Mouse (Mus musculus): ENCODE measurements around the gene Pithd1. TPM values are rescaled to one million over a fixed set of nuclear protein-coding genes. Genes with fewer than 3 reads are reported as not detected.
"Not testable (repeated sequence)": the region's sequence is repeated elsewhere in the genome, so short reads cannot be mapped to it uniquely, and the experiment has no call there.

The Pithd1 gene
- polyA plus RNA-seq, 1 experiment from 2014 or later: 45.9 TPM

- Histone ChIP-seq H3K4me2 (replicated peaks; ENCODE audit: low read depth, low read length) (no peak overlapping the region), H3K9ac (replicated peaks; ENCODE audit: low read depth, low read length) (no peak overlapping the region), H3K4me3 (ENCODE audit: low read depth, low read length) (no peak overlapping the region), H3K36me3 (ENCODE audit: control insufficient read depth, insufficient read depth, low read length) (peaks cover 29% of the 10 kb centered on the region), H3K4me1 (ENCODE audit: control insufficient read depth, insufficient read depth, low read length) (peaks cover 9% of the 10 kb centered on the region), H3K27me3 (ENCODE audit: control insufficient read depth, insufficient read depth, low read length) (no peaks in the 10 kb centered on the region), H3K27ac (ENCODE audit: low read length) (no peak overlapping the region), H3K9me3 (ENCODE audit: control insufficient read depth, low read depth, low read length) (no peaks in the 10 kb centered on the region)
- 87% methylated on average over 7 of the region's 7 CpGs for WGBS
- ATAC-seq (ENCODE audit: insufficient number of reproducible peaks, insufficient read depth, low FRiP score, low read depth): no peak
Observed at GRCm38 (mm10) chr4:135981524-135982063, 5.5 kb downstream of the Pithd1 start.

- H3K9me3 ChIP-seq (ENCODE audit: control insufficient read depth, low read depth, low read length); H3K27ac ChIP-seq (ENCODE audit: low read length); H3K27me3 ChIP-seq (ENCODE audit: control insufficient read depth, insufficient read depth, low read length); ATAC-seq (ENCODE audit: insufficient number of reproducible peaks, insufficient read depth, low FRiP score, low read depth); H3K4me1 ChIP-seq (ENCODE audit: control insufficient read depth, insufficient read depth, low read length); H3K4me2 ChIP-seq (replicated peaks; ENCODE audit: low read depth, low read length); H3K4me3 ChIP-seq (ENCODE audit: low read depth, low read length); H3K9ac ChIP-seq (replicated peaks; ENCODE audit: low read depth, low read length): not testable (repeated sequence)
- H3K36me3 ChIP-seq (ENCODE audit: control insufficient read depth, insufficient read depth, low read length): peaks cover 39% of the 10 kb centered on the region
- 95% methylated on average over 5 of the region's 5 CpGs for WGBS
Observed at GRCm38 (mm10) chr4:135980223-135980622, 6.8 kb downstream of the Pithd1 start.

DNA sequence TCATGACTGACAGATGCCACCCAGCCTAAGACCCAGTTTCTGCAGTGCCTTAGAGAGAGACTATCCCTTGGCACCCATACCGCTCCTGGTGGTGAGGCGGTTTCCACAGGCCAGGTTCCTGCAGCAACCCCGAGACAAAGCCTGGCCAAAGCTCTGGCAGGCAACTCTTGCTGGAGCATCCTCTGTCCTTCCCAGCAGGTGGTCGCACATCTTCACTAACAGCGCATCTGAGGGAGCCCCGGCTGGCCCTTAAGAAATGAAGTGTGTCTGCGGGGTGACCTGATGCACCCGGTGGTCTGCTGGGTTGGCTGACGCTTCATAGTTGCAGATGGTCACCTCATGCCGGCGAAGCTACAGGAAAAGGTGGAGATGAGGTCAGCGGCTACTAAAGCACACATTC, 10.9 kb downstream of the Pithd1 start:
- Histone ChIP-seq H3K9ac (replicated peaks; ENCODE audit: low read depth, low read length) (no peak overlapping the region), H3K27ac (ENCODE audit: low read length) (no peak overlapping the region), H3K4me2 (replicated peaks; ENCODE audit: low read depth, low read length) (no peak overlapping the region), H3K9me3 (ENCODE audit: control insufficient read depth, low read depth, low read length) (no peaks in the 10 kb centered on the region), H3K4me3 (ENCODE audit: low read depth, low read length) (no peak overlapping the region), H3K4me1 (ENCODE audit: control insufficient read depth, insufficient read depth, low read length) (peaks cover 8% of the 10 kb centered on the region; the same call in 1 of the 2 replicates), H3K36me3 (ENCODE audit: control insufficient read depth, insufficient read depth, low read length) (peaks cover 24% of the 10 kb centered on the region), H3K27me3 (ENCODE audit: control insufficient read depth, insufficient read depth, low read length) (no peaks in the 10 kb centered on the region)
- ATAC-seq (ENCODE audit: insufficient number of reproducible peaks, insufficient read depth, low FRiP score, low read depth): no peak
- 94% methylated on average over 12 of the region's 12 CpGs for WGBS

DNA sequence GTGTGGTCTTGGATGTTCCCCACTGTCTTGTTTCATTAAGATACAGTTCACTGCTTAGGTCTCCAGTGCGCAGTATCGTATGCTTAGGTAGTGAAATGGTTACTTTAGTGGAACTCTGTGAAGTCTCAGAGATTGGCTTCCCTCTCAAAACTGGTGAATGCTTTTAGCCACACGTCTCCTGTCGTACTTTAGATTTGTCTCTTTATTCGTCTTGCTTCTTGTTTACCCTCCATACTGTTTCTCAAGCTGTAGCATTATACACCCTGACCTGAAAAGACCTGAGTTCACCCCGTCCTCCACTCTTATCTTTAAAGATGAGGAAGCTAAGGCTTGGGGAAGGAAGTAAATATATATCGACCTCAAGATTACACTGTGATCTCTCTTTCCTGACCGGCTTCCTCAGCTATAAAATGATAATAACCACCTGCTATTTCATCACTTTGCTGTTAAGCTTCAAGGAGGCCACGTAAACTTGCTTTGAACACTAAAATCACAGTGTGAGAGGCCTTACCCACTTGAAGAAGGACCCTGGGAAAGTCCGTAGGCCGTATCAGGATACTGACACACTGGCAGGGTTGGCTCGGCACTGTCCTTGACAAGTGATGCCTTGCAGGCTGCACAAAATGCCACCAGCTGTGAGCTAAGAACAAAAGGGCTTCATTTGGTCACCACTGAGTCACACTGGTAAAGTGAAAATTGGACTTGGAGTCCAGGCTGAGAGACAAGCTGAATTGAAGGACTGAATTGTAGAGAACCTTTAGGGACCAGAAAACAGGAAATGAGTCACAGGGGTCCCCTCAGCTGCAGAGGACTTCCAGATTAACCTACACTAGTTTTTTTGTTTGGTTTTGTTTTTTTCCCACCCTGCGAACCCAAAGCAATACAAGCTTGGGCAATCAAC, 13.9 kb downstream of the Pithd1 start:
- Histone ChIP-seq H3K4me2 (replicated peaks; ENCODE audit: low read depth, low read length) (peak overlapping the region; percentile 92), H3K36me3 (ENCODE audit: control insufficient read depth, insufficient read depth, low read length) (peaks cover 42% of the 10 kb centered on the region)

GRCm38 (mm10) chr4:135972556-135972906, 14.5 kb downstream of the Pithd1 start, which contains the start of gene Lypla2:
Lypla2 (minus strand) TSS chr4:135972626.
- Histone ChIP-seq H3K27ac (ENCODE audit: low read length) (no peak within 1 kb of the TSS; the same call in 1 of the 2 replicates), H3K9me3 (ENCODE audit: control insufficient read depth, low read depth, low read length) (no peaks in the 10 kb centered on the region), H3K4me2 (replicated peaks; ENCODE audit: low read depth, low read length) (peak within 1 kb of the TSS; percentile 92), H3K9ac (replicated peaks; ENCODE audit: low read depth, low read length) (peak within 1 kb of the TSS; percentile 65), H3K36me3 (ENCODE audit: control insufficient read depth, insufficient read depth, low read length) (peaks cover 48% of the 10 kb centered on the region), H3K4me3 (ENCODE audit: low read depth, low read length) (peak within 1 kb of the TSS; percentile 64), H3K27me3 (ENCODE audit: control insufficient read depth, insufficient read depth, low read length) (no peaks in the 10 kb centered on the region), H3K4me1 (ENCODE audit: control insufficient read depth, insufficient read depth, low read length) (peaks cover 12% of the 10 kb centered on the region; the same call in 1 of the 2 replicates)
- ATAC-seq (ENCODE audit: insufficient number of reproducible peaks, insufficient read depth, low FRiP score, low read depth): peak; percentile 89
- 1% methylated on average over 19 of the region's 19 CpGs for WGBS

More for the DNA sequence above, 13.9 kb downstream of the Pithd1 start:
- Histone ChIP-seq H3K9ac (replicated peaks; ENCODE audit: low read depth, low read length) (no peak overlapping the region), H3K4me1 (ENCODE audit: control insufficient read depth, insufficient read depth, low read length) (peaks cover 12% of the 10 kb centered on the region; the same call in 1 of the 2 replicates), H3K4me3 (ENCODE audit: low read depth, low read length) (peak overlapping the region; percentile 64), H3K9me3 (ENCODE audit: control insufficient read depth, low read depth, low read length) (no peaks in the 10 kb centered on the region), H3K27me3 (ENCODE audit: control insufficient read depth, insufficient read depth, low read length) (no peaks in the 10 kb centered on the region), H3K27ac (ENCODE audit: low read length) (no peak overlapping the region)
- 62% methylated on average over 13 of the region's 13 CpGs for WGBS
- ATAC-seq (ENCODE audit: insufficient number of reproducible peaks, insufficient read depth, low FRiP score, low read depth): no peak

- H3K4me1 ChIP-seq (ENCODE audit: control insufficient read depth, insufficient read depth, low read length): peaks cover 12% of the 10 kb centered on the region; the same call in 1 of the 2 replicates
- H3K9me3 ChIP-seq (ENCODE audit: control insufficient read depth, low read depth, low read length): no peaks in the 10 kb centered on the region
- H3K36me3 ChIP-seq (ENCODE audit: control insufficient read depth, insufficient read depth, low read length): peaks cover 50% of the 10 kb centered on the region
- peak overlapping the region; percentile 64 for H3K4me3 ChIP-seq (ENCODE audit: low read depth, low read length)
- peak overlapping the region; percentile 65 for H3K9ac ChIP-seq (replicated peaks; ENCODE audit: low read depth, low read length)
- H3K27ac ChIP-seq (ENCODE audit: low read length): no peak overlapping the region; the same call in 1 of the 2 replicates
- ATAC-seq (ENCODE audit: insufficient number of reproducible peaks, insufficient read depth, low FRiP score, low read depth): 0 out of 2 replicates have a peak, but pooled peaks have one; percentile 44
- H3K27me3 ChIP-seq (ENCODE audit: control insufficient read depth, insufficient read depth, low read length): no peaks in the 10 kb centered on the region
- WGBS: under 1% methylated on average over 34 of the region's 35 CpGs
- peak overlapping the region; percentile 92 for H3K4me2 ChIP-seq (replicated peaks; ENCODE audit: low read depth, low read length)
Observed at GRCm38 (mm10) chr4:135971805-135972555, 15.1 kb downstream of the Pithd1 start.

DNA sequence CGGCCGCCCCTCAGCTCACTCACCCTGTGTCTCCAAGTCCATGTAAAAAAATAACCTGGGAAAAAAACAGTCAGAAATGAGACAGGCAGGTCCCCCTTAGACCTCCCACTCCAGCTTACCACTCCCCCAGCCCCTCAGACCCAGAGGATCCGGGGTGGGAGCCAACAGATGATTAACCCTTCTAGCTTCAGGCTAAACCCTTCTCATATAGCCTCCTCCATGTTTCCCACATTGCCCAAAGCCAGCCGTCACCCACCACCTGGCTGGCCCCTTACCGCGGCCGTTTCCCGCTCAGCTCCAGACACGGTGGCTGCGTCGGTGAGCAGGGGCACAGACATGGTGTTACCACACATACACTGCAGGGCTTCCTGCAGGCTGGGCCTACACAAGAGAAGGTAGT, 16.5 kb downstream of the Pithd1 start:
- ATAC-seq (ENCODE audit: insufficient number of reproducible peaks, insufficient read depth, low FRiP score, low read depth): no peak
- Histone ChIP-seq H3K36me3 (ENCODE audit: control insufficient read depth, insufficient read depth, low read length) (peaks cover 45% of the 10 kb centered on the region), H3K9me3 (ENCODE audit: control insufficient read depth, low read depth, low read length) (no peaks in the 10 kb centered on the region), H3K9ac (replicated peaks; ENCODE audit: low read depth, low read length) (no peak overlapping the region), H3K4me1 (ENCODE audit: control insufficient read depth, insufficient read depth, low read length) (peaks cover 12% of the 10 kb centered on the region; the same call in 1 of the 2 replicates), H3K4me3 (ENCODE audit: low read depth, low read length) (no peak overlapping the region), H3K27ac (ENCODE audit: low read length) (no peak overlapping the region), H3K4me2 (replicated peaks; ENCODE audit: low read depth, low read length) (no peak overlapping the region), H3K27me3 (ENCODE audit: control insufficient read depth, insufficient read depth, low read length) (no peaks in the 10 kb centered on the region)
- WGBS: 84% methylated on average over 11 of the region's 11 CpGs

GRCm38 (mm10) chr4:135969070-135969750, 17.9 kb downstream of the Pithd1 start:
- Histone ChIP-seq H3K4me2 (replicated peaks; ENCODE audit: low read depth, low read length) (no peak overlapping the region), H3K9ac (replicated peaks; ENCODE audit: low read depth, low read length) (no peak overlapping the region), H3K27ac (ENCODE audit: low read length) (no peak overlapping the region), H3K36me3 (ENCODE audit: control insufficient read depth, insufficient read depth, low read length) (peaks cover 39% of the 10 kb centered on the region), H3K27me3 (ENCODE audit: control insufficient read depth, insufficient read depth, low read length) (no peaks in the 10 kb centered on the region), H3K4me3 (ENCODE audit: low read depth, low read length) (no peak overlapping the region), H3K9me3 (ENCODE audit: control insufficient read depth, low read depth, low read length) (no peaks in the 10 kb centered on the region), H3K4me1 (ENCODE audit: control insufficient read depth, insufficient read depth, low read length) (peaks cover 17% of the 10 kb centered on the region)
- no peak for ATAC-seq (ENCODE audit: insufficient number of reproducible peaks, insufficient read depth, low FRiP score, low read depth)
- WGBS: 88% methylated on average over 11 of the region's 13 CpGs
